Mouse (Mus musculus) monocyte, adult 2 months (primary cell): ENCODE data around the gene Scoc.
A peak's percentile ranks its signal among the peaks of the same experiment; 100 is the strongest.
"Not testable (repeated sequence)": the region's sequence is repeated elsewhere in the genome, so short reads cannot be mapped to it uniquely, and the experiment has no call there.

Source experiments
- DNase-seq, 2 experiments: peaks; one replicate each; pipeline ENCODE4 v3.0.0; 2022; ENCODE audit warnings: low spot score in 2 of 2, low read depth in 1 of 2

The Scoc gene

GRCm38 (mm10) chr8:83458222-83458621, at the start of gene Scoc:
TSS of gene Scoc (minus strand) at chr8:83458391.
- no peak for DNase-seq

DNA sequence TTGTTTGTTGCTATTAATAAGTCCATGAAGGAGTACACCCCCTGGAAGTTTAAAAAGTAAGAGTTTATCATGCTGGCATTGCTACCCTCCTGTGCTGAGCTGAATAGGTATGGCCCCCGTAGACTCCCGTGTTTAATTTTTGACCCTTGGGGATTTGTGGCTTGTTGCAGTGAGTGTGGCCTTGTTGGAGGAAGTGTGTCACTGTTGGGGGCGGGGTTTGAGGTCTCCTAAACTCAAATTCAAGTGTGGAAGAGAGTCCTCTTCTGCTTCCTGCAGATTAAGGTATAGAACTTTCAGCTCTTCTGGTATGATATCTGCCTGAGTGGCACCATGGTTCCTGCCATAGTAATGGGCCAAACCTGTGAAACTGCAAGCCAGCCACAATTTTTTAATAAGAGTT, 1.4 kb upstream of the Scoc start:
- DNase-seq: no peak

GRCm38 (mm10) chr8:83457121-83457520, 1.1 kb downstream of the Scoc start:
- DNase-seq: no peak

GRCm38 (mm10) chr8:83451056-83451455, 7.1 kb downstream of the Scoc start:
- DNase-seq: no peak

DNA sequence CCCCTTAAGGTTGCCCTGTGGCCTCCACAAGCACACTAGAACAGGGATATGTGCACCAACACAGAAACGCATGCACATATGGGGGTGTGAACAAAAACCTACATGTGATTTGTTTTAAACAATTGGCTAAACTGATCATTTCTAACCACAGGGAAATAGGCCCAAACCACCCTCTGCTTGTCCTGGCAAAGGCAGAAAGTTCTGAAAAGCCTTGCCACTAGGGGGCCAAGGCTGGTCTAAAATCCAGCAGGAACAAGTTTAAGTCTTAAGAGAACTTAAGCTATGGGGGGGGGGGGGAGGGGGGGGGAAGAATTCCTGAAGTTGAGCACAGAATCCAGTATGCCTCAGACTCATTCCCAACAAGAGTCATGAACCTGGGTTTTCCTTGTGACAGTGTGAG, 8.2 kb downstream of the Scoc start:
- DNase-seq: no peak

- no peak for DNase-seq
Measured at GRCm38 (mm10) chr8:83443052-83443400, 15.2 kb downstream of the Scoc start.

GRCm38 (mm10) chr8:83442243-83443051, 15.7 kb downstream of the Scoc start:
- DNase-seq: peak; percentile 80 to 85

GRCm38 (mm10) chr8:83441656-83442242, 16.4 kb downstream of the Scoc start:
- no peak for DNase-seq

GRCm38 (mm10) chr8:83437077-83437476, 21.1 kb downstream of the Scoc start:
- no peak for DNase-seq

DNA sequence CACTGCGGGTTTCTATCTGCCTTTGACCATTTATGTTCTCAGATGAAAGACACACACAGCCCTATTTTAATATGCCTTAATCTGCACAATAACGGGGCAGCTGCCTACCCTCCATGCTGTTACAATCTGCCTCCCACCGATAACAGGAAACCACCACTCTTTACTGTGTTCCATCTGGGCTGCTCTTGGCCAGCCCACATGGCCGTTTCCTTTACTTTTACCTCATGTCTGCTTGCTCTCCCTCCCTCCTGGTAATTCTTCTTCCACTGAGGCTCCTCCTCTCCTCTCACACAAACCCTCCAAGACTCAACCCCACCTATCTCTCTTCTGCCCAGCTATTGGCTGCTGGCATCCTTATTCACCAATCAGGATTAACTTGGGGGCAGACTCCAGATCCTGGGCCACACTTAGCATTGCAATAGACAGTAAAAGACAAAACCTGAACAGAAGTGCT, 29.1 kb downstream of the Scoc start:
- DNase-seq: no peak

DNA sequence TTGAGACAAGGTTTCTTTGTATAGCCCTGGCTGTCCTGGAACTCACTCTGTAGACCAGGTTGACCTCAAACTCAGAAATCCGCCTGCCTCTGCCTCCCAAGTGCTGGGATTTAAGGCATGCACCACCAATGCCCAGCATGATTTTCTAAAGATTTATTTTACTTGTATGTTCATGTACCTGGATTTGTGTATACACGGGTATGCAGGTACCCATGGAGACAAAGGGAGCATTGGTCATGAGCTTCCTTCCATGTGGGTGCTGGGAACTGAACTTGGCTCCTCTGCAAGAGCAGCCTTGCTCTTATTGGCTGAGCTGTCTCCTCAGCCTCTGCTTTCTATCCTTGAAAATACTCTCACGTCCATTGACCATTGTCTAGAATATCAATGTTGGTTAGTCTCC, 29.6 kb downstream of the Scoc start:
- DNase-seq: not testable (repeated sequence)

DNA sequence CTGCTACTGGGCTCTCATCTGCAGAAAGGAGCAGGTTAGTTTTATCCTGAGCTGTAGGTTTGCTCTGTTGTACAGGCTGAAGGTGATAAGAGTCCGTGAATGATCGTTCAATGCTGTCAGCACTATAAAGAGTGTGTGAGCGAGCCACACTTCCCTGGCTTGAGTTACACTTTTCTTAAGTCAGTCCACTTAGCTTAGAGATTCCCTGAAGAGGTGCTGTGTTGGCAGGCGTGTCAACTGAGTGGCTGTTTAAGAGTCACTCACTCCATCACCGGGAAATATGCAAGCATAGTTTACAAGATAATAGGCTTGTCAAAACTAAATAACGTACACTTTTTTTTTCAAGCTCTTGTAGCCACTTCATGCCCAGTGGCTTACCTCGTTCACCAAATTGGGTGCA, 31.2 kb downstream of the Scoc start:
- DNase-seq: no peak

DNA sequence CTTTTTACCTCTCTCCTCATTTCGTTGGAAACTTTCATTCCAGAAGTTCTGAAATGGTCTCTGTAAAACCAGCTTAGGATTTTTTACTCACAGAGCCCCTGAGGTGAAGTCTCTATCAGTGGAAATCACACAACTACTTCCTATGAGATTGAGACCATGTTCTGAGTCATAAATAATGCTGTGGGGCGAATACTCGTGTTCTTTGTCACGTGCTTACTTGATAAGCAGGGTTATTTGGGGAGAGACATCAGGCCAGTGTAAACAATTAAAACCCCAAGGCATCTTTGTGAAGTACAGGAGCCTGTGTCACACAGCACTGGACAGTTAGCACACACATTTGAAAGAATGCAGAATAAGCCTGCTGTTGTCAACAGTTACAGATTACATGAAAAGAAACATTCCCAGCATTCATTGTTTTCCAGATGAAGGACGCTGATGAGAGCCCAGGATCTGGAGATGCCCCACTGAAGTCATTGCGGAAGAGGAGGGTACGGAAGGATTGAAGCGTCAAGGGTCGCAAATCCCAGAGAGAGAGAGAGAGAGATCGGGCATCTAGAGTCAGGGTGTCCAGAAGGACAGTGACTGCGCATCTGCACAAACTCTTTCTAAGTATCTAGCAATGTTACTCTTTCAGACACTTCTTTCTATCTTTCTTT, 32.0 kb downstream of the Scoc start:
- no peak for DNase-seq

GRCm38 (mm10) chr8:83425202-83425601, 33.0 kb downstream of the Scoc start:
- DNase-seq: no peak

- no peak for DNase-seq
Measured at GRCm38 (mm10) chr8:83423032-83423825, 35.0 kb downstream of the Scoc start.

GRCm38 (mm10) chr8:83421354-83421753, 36.8 kb downstream of the Scoc start:
- DNase-seq: no peak

DNA sequence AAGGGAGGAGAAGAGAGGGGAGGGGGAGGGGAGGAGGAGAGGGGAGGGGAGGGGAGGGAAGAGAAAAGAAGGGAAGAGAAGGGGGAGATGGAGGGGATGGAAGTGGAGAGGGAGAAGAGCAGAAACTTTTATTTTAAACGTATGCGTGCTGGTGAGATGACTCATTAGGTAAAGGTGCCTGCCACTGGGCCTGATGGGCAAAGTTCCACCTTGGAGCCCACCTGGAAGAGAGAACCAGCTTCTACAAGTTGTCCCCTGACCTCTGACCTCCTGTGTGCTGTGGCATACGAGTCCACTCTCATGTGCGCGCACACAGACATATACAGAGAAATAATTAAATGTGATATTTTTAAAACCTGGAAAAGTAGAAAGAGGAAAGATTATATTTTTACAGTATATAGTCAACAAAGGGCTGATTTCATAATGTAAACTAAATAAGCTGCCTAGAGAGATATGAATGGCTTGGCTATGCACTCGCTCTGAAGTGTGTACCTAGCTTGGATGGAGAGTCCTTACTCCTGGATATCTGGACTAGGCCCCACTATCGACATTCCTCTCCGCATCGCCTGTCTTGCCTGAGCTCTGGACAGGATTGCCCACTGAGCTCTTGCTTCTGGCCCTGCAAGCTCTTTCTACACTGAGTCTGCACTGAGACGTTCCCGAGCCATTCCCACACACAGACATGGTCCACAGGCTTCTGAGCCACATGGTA, 39.2 kb downstream of the Scoc start:
- no peak for DNase-seq

DNA sequence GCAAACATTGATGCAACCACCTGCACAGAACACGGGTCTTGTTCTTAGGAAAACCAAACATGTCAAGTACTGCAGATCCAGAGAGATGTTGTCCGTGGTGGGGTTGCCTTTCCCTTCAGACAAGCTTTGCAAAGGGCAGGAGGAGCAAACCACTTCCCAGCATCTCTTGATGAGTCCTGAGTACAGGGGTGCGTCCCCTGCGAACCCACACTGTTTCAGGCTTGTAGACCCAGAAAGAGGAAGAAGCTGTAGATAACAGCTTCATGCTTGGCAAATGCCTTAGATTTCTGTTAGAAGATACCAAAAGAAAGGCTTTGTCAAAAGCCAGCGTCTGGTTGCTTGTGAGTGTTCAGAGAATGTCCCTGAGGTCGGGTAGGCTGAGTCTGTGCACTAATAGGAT, 40.2 kb downstream of the Scoc start:
- no peak for DNase-seq

GRCm38 (mm10) chr8:83416878-83417277, 41.3 kb downstream of the Scoc start:
- no peak for DNase-seq

DNA sequence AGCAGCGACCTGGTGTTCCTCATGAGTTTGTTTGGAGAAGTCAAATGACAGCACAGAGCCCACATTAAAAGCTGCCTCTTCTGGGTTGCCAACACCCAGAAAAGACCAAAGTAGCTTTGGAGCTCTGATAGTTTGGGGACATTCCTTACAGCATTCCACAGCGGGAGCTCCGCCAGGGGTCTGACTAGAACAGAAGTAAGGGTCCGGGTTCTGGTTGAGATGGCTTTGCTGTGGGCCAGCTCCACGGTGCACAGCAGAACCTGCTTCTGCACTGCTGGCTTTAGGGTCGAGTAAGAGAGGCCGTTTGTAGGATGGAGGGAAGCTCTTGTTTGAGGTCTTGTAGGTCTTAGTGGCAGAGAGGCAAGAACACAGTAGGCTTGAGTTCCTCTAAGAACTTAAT, 49.7 kb downstream of the Scoc start:
- DNase-seq: no peak

DNA sequence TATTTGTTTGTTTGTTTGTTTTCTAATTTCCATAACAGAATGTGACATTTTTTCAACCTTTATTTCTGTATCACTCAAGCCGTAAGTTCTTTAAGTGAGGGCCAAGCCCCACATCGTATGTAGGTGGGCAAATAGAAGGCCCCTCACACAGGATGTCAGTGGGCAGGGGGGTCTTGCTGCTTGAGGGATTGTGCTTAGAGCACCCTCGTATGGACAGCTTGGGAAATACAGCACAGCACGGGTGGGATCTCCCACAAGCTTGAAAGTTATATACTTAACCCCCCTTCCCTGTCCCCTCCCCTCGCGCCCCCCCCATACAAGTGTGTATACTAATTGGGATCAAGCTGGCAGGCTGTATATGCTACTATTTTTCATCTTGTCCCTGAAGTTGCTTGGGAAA, 51.4 kb downstream of the Scoc start:
- no peak for DNase-seq
